Mouse (Mus musculus) lung, embryonic 14.5 days (tissue): ENCODE results near the gene Olfr878. TPM values are rescaled to one million over a fixed set of nuclear protein-coding genes. Genes with fewer than 3 reads are reported as not detected.

Experiments used
- ATAC-seq: fragments of 200-750 bp; cut with Nextera tagmentation; 2 replicates; pipeline ENCODE4 v1.8.0; 2017; ENCODE audit warnings: mild to moderate bottlenecking, moderate TSS enrichment, moderate library complexity; ENCODE audit not compliant: insufficient read depth
- DNase-seq: peaks from one replicate; pipeline ENCODE4 v3.0.0-alpha.2; 2015
- H3K27ac ChIP-seq: fragments of 300-500 bp; sonication (generic); 2 replicates; pipeline ENCODE4 v1.5.1; 2014; ENCODE audit warnings: low read depth, mild to moderate bottlenecking, moderate library complexity
- H3K27me3 ChIP-seq: fragments of 300-500 bp; sonication (generic); 2 replicates; pipeline ENCODE4 v1.6.1; 2014; ENCODE audit warnings: low read length, control low read depth; ENCODE audit not compliant: insufficient read depth
- H3K36me3 ChIP-seq: fragments of 300-500 bp; sonication (generic); 2 replicates; pipeline ENCODE4 v1.6.1; 2014; ENCODE audit warnings: control low read depth; ENCODE audit not compliant: insufficient read depth
- H3K4me1 ChIP-seq: fragments of 300-500 bp; sonication (generic); 2 replicates; pipeline ENCODE4 v1.6.1; 2014; ENCODE audit warnings: antibody characterized with exemption, control low read depth; ENCODE audit not compliant: insufficient read depth
- H3K4me2 ChIP-seq: fragments of 300-500 bp; sonication (generic); 2 replicates; pipeline ENCODE4 v1.6.1; 2014; ENCODE audit warnings: mild to moderate bottlenecking
- H3K4me3 ChIP-seq: fragments of 300-500 bp; sonication (generic); 2 replicates; pipeline ENCODE4 v1.5.1; 2014; ENCODE audit warnings: low read depth, low read length
- H3K9ac ChIP-seq: fragments of 300-500 bp; sonication (generic); 2 replicates; pipeline ENCODE4 v1.6.1; 2014
- H3K9me3 ChIP-seq: fragments of 300-500 bp; sonication (generic); 2 replicates; pipeline ENCODE4 v1.6.1; 2016; ENCODE audit warnings: low read depth, low read length, control low read depth
- CTCF ChIP-seq: IDR thresholded peaks from 2 replicates; pipeline ENCODE4 v1.5.1; 2016; ENCODE audit warnings: antibody characterized with exemption, low read depth
- WGBS: fragments of 180-500 bp; shearing (Covaris S2); extraction: QIAGEN DNeasy Blood & Tissue Kit; methylation state at CpG from one replicate; pipeline ENCODE4 v1.1.7; 2014; 5-methylcytosine and 5-hydroxymethylcytosine counted together
- polyA plus RNA-seq: library from polyadenylated mRNA; unstranded; fragments of >200 nt; fragmentation: Nextera tagmentation; extraction: Ambion mirVana; gene quantifications from 2 replicates; pipeline ENCODE4 v1.2.1, GENCODE M21; 2014

Gene Olfr878
- not detected in 2 replicates for polyA plus RNA-seq

DNA sequence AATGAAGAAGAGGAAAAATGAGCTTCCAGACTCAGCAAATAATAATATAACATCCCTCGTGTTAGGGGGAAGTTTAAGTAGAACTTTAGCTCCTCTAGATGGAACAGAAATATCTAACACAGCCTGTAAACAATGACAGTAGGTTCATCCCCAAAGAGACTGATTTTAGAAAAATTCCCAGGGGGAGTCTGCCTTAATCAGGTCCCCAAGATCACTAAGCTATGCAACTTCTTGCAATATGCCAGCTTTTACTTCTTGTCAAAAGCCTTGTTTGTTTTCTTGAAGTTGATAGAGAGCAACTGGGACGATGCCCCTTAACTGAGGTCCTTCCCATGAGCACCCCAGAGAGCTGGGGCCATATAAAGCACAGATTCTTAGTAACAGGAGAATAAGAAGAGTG is at the start of gene Olfr878:
Gene Olfr878, plus strand, starts transcription at position 301 of the 400 bp plus-strand sequence.
- TF ChIP-seq CTCF, result no peak
- DNase-seq (no peak), ATAC-seq (no peak)
- Histone ChIP-seq H3K9me3 (no peaks in the 10 kb centered on the region), H3K4me1 (no peaks in the 10 kb centered on the region), H3K9ac (no peak within 1 kb of the TSS), H3K36me3 (no peaks in the 10 kb centered on the region), H3K27ac (no peak within 1 kb of the TSS), H3K27me3 (no peaks in the 10 kb centered on the region), H3K4me3 (no peak within 1 kb of the TSS), H3K4me2 (no peak within 1 kb of the TSS)
- WGBS, result 71% methylated on average over 2 of the region's 2 CpGs

DNA sequence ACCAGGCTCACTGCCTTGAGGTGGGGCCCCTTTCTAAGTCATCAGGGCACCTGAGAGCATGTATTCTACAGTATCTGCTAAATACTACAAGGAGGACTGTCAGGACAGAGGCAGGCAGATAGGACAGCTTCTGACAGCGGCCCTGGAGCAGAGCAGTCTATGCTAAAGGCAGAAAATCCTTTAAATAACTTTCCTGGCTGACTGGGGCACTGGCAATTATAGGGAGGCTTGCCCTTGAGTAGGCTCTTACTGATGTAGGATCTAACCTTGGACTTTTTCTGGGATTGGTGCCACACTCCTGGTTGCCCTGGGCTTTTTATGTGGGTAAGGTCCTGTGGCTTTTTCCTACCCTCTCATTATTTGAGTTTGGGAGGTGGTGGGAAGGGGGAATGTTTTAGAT is 47.4 kb upstream of the Olfr878 start:
- no peak for TF ChIP-seq CTCF
- no peak overlapping the region for H3K4me2 ChIP-seq
- no peaks in the 10 kb centered on the region for H3K9me3 ChIP-seq
- no peak for ATAC-seq
- H3K36me3 ChIP-seq, result no peaks in the 10 kb centered on the region
- no peak overlapping the region for H3K4me3 ChIP-seq
- H3K27ac ChIP-seq, result no peak overlapping the region
- DNase-seq, result no peak
- no peak overlapping the region for H3K9ac ChIP-seq
- H3K27me3 ChIP-seq, result no peaks in the 10 kb centered on the region
- 45% methylated on average over 1 of the region's 1 CpGs for WGBS
- H3K4me1 ChIP-seq, result no peaks in the 10 kb centered on the region

DNA sequence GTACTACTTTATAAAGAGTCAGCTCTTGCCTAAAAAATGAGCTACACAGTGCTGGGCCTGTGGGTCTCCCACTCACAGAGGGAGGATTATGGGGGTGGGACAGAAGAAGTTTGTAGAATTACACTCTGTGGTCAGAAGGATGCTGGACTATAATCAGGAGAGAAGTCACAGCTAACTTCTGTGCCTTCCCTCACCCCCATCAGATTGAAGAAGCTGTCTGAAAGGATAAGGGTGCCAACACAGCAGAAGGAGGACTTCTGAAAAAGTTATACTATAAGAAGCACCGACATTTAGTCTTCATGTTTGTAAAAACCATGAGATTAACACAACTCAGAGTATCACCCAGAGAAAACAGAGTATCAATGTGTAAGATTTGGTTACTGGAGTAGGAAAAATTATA is 46.5 kb upstream of the Olfr878 start:
- Histone ChIP-seq H3K4me2 (no peak overlapping the region), H3K4me3 (no peak overlapping the region), H3K36me3 (no peaks in the 10 kb centered on the region), H3K4me1 (no peaks in the 10 kb centered on the region), H3K9ac (no peak overlapping the region), H3K9me3 (no peaks in the 10 kb centered on the region), H3K27me3 (no peaks in the 10 kb centered on the region), H3K27ac (no peak overlapping the region)
- WGBS, result 74% methylated on average over 1 of the region's 1 CpGs
- no peak for TF ChIP-seq CTCF
- no peak for DNase-seq
- ATAC-seq, result no peak

DNA sequence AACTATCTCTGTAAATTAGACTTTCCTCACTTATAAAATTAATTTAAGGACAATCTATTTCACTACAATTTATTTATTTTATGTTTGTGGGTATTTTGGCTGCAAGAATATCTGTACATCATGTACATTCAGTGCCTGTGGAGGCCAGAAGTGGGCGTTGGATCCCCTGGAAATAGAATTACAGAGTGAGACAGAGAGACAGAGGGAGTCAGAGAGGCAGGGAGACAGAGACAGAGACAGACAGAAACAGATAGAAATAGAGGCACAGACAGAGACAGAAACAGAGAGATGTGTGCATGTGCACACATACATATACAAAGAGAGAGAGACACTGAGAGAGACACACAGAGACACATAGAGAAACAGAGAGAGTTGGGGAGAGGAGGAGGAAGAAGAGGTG is 46.1 kb upstream of the Olfr878 start:
- TF ChIP-seq CTCF, result no peak
- DNase-seq (no peak), ATAC-seq (no peak)
- Histone ChIP-seq H3K4me1 (no peaks in the 10 kb centered on the region), H3K27me3 (no peaks in the 10 kb centered on the region), H3K36me3 (no peaks in the 10 kb centered on the region), H3K9ac (no peak overlapping the region), H3K9me3 (no peaks in the 10 kb centered on the region), H3K4me2 (no peak overlapping the region), H3K4me3 (no peak overlapping the region), H3K27ac (no peak overlapping the region)
- 56% methylated on average over 1 of the region's 1 CpGs for WGBS

DNA sequence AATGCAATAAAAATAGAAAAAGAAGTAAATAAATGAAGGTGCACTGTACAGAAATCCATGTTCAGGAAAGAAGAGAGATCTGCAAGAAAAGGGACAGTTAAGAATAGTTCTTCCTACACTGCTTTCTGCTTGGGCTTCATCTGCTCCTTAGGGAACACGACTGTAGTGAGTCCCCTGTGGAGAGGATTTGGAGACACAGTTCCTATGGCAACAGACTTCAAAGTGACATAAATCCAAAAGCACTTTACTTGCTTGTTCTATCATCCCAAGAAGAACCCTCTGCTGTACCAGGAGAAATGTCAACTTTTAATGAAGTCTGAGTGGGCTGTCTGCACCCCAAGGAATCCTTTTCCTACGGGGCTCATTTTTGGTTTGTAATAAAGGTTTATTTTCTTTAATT is 26.7 kb upstream of the Olfr878 start:
- Histone ChIP-seq H3K4me1 (no peaks in the 10 kb centered on the region), H3K27me3 (no peaks in the 10 kb centered on the region), H3K9ac (no peak overlapping the region), H3K4me2 (no peak overlapping the region), H3K36me3 (no peaks in the 10 kb centered on the region), H3K9me3 (no peaks in the 10 kb centered on the region), H3K4me3 (no peak overlapping the region), H3K27ac (no peak overlapping the region)
- TF ChIP-seq CTCF, result no peak
- 12% methylated on average over 2 of the region's 2 CpGs for WGBS
- ATAC-seq (no peak), DNase-seq (no peak)

DNA sequence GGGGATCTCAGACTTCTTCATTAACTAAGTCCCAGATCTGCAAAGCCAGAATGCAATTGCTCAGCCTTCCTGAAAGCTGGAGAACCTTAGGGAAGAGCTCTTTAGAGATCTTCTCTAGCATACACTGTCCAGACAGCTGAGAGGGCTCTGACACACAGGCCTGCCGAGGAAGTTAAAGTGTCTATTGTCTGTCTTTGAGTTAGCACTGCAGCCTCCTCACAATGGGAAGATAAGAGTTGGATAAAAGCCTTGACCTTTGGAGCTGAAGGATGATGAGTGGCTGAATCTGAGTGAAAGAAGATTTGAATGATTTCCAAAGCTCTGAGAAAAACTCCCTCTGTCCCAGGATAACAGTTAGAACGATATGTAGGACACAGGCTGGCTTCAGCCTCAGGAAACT is 21.0 kb upstream of the Olfr878 start, which contains the start of gene Olfr145:
Gene Olfr145, plus strand, starts transcription at position 64 of the 400 bp plus-strand sequence.
- Histone ChIP-seq H3K36me3 (no peaks in the 10 kb centered on the region), H3K4me2 (no peak within 1 kb of the TSS), H3K27ac (no peak within 1 kb of the TSS), H3K4me1 (no peaks in the 10 kb centered on the region), H3K9me3 (no peaks in the 10 kb centered on the region), H3K27me3 (no peaks in the 10 kb centered on the region), H3K9ac (no peak within 1 kb of the TSS), H3K4me3 (no peak within 1 kb of the TSS)
- ATAC-seq, result no peak
- no peak for DNase-seq
- 24% methylated on average over 2 of the region's 2 CpGs for WGBS
- no peak for TF ChIP-seq CTCF

DNA sequence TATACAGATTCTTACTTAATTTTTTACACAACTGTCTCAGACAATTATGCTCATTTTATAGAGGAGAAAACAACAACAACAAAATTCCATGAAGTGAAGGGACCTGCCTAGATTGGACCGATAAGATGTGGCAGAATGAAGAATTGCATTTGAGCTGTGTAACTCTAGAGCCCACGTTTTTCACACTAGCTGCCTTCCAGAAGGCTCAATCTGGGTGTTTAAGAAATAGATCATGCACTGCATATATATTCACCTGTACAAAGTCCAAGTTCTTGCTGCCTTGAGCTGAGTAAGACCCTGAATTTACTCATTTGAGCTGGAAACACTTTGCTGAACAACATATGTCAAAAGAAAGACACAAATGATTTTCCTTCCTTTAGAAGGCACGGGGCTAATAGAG is 12.1 kb upstream of the Olfr878 start:
- Histone ChIP-seq H3K9ac (no peak overlapping the region), H3K27me3 (no peaks in the 10 kb centered on the region)

DNA sequence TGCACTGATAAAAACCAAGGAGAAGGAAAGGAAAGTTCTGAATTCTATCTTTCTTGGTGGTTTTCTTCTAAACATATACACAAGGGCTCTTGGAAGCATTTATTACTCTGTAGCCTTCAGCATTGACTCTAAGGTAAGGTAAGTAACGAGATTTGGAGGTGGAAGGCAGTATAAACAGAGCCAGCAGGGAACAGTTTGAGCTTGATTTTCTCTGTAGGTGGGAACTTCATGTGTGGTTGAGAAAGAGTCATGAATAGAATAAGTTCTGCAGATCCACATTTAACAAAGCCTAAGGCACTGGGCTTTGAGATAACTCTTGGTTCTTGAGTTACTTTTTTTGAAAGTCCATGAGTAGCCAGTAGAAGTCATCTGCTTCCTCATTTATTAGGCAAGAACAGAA is 378 bp downstream of the Olfr878 start:
- H3K9ac ChIP-seq, result no peak overlapping the region
- no peaks in the 10 kb centered on the region for H3K36me3 ChIP-seq
- H3K9me3 ChIP-seq, result no peaks in the 10 kb centered on the region
- no peak for ATAC-seq
- H3K4me1 ChIP-seq, result no peaks in the 10 kb centered on the region
- no peak overlapping the region for H3K4me2 ChIP-seq
- no peak for TF ChIP-seq CTCF
- no peak for DNase-seq
- H3K4me3 ChIP-seq, result no peak overlapping the region
- 41% methylated on average over 1 of the region's 1 CpGs for WGBS
- no peaks in the 10 kb centered on the region for H3K27me3 ChIP-seq
- no peak overlapping the region for H3K27ac ChIP-seq

More for the DNA sequence above, 12.1 kb upstream of the Olfr878 start:
- 55% methylated on average over 3 of the region's 3 CpGs for WGBS
- Histone ChIP-seq H3K4me1 (no peaks in the 10 kb centered on the region), H3K36me3 (no peaks in the 10 kb centered on the region), H3K4me2 (no peak overlapping the region), H3K9me3 (no peaks in the 10 kb centered on the region), H3K27ac (no peak overlapping the region), H3K4me3 (no peak overlapping the region)
- ATAC-seq (no peak), DNase-seq (no peak)
- no peak for TF ChIP-seq CTCF
